Mouse (Mus musculus): ENCODE measurements at regions not wholly inside any gene's neighbourhood (a gene's known extent, or its start where the extent isn't known, plus 50 kb on each side); places are given as distances from the start of the nearest gene placed in this dataset.

DNA sequence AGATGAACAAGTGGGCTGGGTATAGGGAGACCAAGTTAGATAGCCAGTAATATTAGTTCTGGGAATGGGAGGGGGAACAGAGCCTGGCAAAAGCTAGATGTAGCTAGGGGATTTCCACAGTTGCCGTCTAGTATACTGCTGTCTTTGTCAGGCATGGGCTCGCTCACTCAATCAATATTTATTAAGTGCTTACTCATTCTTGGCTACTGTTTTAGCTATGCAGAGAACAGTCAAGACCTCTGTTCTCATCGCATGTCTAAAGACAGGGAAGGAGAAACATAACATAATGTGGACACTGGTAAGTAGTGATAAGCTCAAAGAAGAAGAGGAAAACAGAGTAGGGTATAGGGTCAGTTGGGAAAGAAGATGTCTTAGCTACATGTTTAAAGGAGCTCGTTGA lies 173.4 kb downstream of the Gm5426 start:
- no peak overlapping the region for H3K27ac ChIP-seq (replicated peaks)
- no peaks in the 10 kb centered on the region for H3K9me3 ChIP-seq (ENCODE audit: control insufficient read depth, low read length)
- ATAC-seq (ENCODE audit: low FRiP score, low TSS enrichment) (peak; percentile 81), DNase-seq (ENCODE audit: low spot score) (no peak)
- no peaks in the 10 kb centered on the region; the same call in 1 of the 2 replicates for H3K4me1 ChIP-seq (replicated peaks; ENCODE audit: control insufficient read depth, insufficient read depth)
- TF ChIP-seq EP300 (optimal IDR thresholded peaks at IDR 0.05) (no peak), CTCF (IDR thresholded peaks at IDR 0.05; ENCODE audit: low read depth) (no peak)
- H3K36me3 ChIP-seq (ENCODE audit: control insufficient read depth, insufficient read depth, low read length): no peaks in the 10 kb centered on the region
- no peak overlapping the region for H3K4me3 ChIP-seq (ENCODE audit: low read depth, low read length)
- 47% methylated on average over 4 of the region's 4 CpGs for WGBS
- no peak overlapping the region for H3K9ac ChIP-seq (ENCODE audit: low read length)
- no peaks in the 10 kb centered on the region for H3K27me3 ChIP-seq (ENCODE audit: control insufficient read depth, insufficient read depth, low read length)
- no peak overlapping the region for H3K4me2 ChIP-seq (replicated peaks; ENCODE audit: low read depth)

DNA sequence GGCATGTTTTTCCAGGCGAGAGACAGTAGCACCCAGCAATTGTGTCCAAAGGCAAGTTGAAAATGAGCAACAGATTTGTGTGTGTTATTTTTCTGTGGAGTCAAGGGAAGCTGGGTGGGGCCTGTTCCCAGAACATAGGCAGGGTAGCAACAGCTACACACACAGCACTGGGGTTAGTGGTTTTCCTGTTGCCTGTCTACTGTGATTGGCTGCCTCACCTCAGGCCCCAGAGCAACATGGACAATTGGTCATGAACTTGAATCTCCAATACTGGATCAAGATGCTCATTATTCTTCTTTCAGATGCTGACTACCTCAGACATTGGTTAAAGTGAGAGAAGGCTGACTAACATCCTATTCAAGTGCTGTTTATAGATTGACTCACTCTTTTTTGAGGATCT lies 188.9 kb downstream of the Gm5426 start:
- Histone ChIP-seq H3K27ac (replicated peaks) (no peak overlapping the region), H3K9ac (ENCODE audit: low read length) (no peak overlapping the region)
- WGBS: 94% methylated on average over 1 of the region's 1 CpGs

DNA sequence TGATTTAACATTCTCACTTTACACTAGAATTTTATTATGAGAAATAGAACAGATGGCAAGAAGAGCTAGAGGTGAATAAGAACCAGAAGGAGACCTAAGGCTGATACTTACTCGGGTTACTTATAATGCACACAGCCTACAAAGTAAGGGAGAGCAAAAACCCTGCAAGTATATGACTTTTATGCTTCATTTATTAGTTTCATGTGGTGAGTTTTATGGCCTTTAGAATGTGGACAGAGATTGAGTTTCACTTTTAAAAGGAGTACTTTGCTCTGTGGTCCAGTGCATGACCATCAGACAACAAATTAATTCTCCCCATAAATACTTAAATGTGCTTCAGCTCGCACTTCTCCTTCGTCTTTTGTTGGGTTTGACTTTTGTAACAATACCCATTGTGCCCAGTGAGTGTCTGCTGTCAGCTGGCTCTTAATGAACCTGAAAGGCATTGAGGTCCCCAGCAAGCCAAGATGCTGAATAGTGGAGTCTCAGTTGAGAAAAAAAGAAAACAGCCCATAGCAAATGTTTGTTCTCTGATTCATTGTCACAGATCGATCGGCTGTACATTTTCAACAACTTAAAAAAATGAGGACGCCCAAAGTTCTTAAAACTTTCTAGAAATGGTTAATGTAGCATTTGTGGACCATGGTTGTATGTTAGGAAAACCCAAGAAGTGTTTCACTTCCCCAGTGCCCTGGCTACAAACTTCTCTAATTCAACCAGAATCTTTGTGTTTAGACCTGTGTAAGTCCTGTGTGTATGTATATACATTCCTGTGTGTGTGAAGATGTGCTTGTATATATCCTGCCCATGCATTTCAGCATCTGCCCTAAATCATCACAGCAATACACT lies 194.5 kb downstream of the Gm5426 start:
- DNase-seq (ENCODE audit: low spot score): no peak
- H3K4me2 ChIP-seq (replicated peaks; ENCODE audit: low read depth): no peak overlapping the region

More for the DNA sequence above, 188.9 kb downstream of the Gm5426 start:
- no peaks in the 10 kb centered on the region for H3K36me3 ChIP-seq (ENCODE audit: control insufficient read depth, insufficient read depth, low read length)
- no peaks in the 10 kb centered on the region for H3K4me1 ChIP-seq (replicated peaks; ENCODE audit: control insufficient read depth, insufficient read depth)
- H3K27me3 ChIP-seq (ENCODE audit: control insufficient read depth, insufficient read depth, low read length): no peaks in the 10 kb centered on the region
- H3K4me2 ChIP-seq (replicated peaks; ENCODE audit: low read depth): no peak overlapping the region
- DNase-seq (ENCODE audit: low spot score) (no peak), ATAC-seq (ENCODE audit: low FRiP score, low TSS enrichment) (no peak)
- no peaks in the 10 kb centered on the region for H3K9me3 ChIP-seq (ENCODE audit: control insufficient read depth, low read length)
- TF ChIP-seq EP300 (optimal IDR thresholded peaks at IDR 0.05) (no peak), CTCF (IDR thresholded peaks at IDR 0.05; ENCODE audit: low read depth) (no peak)
- H3K4me3 ChIP-seq (ENCODE audit: low read depth, low read length): no peak overlapping the region

DNA sequence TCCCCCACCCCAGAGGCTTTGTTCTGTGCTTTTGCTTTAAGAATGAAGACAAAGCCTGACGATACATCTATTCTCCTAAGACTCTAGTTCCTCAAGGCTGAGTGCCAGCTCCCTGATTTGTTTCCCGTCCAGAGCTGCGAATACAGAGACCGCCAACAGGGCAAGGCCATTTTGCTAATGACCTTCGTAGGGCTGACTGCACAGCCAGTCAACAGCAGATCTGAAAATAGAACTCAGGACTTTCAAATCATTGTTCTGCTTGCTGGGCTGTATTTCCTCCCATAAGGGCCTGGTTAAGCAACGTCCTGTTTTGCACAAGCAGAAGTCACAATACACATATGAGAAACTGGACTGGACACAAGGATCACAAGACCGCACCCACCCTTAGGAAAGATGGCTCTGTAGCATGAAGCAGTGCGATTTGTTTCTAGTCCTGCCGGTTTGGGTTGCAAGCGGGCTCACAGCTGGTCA lies 196.4 kb downstream of the Gm5426 start:
- Histone ChIP-seq H3K9me3 (ENCODE audit: control insufficient read depth, low read length) (no peaks in the 10 kb centered on the region), H3K27ac (replicated peaks) (peak overlapping the region; percentile 31), H3K4me1 (replicated peaks; ENCODE audit: control insufficient read depth, insufficient read depth) (no peaks in the 10 kb centered on the region), H3K4me2 (replicated peaks; ENCODE audit: low read depth) (no peak overlapping the region), H3K4me3 (ENCODE audit: low read depth, low read length) (no peak overlapping the region), H3K27me3 (ENCODE audit: control insufficient read depth, insufficient read depth, low read length) (no peaks in the 10 kb centered on the region), H3K36me3 (ENCODE audit: control insufficient read depth, insufficient read depth, low read length) (no peaks in the 10 kb centered on the region), H3K9ac (ENCODE audit: low read length) (no peak overlapping the region)
- ATAC-seq (ENCODE audit: low FRiP score, low TSS enrichment) (peak; percentile 28; the same call in 1 of the 2 replicates), DNase-seq (ENCODE audit: low spot score) (no peak)
- 64% methylated on average over 10 of the region's 10 CpGs for WGBS
- TF ChIP-seq EP300 (optimal IDR thresholded peaks at IDR 0.05) (no peak), CTCF (IDR thresholded peaks at IDR 0.05; ENCODE audit: low read depth) (0 out of 2 replicates have a peak, but pooled peaks have one; percentile 1)

More for the DNA sequence above, 194.5 kb downstream of the Gm5426 start:
- ATAC-seq (ENCODE audit: low FRiP score, low TSS enrichment): no peak
- Histone ChIP-seq H3K36me3 (ENCODE audit: control insufficient read depth, insufficient read depth, low read length) (no peaks in the 10 kb centered on the region), H3K4me1 (replicated peaks; ENCODE audit: control insufficient read depth, insufficient read depth) (no peaks in the 10 kb centered on the region), H3K27me3 (ENCODE audit: control insufficient read depth, insufficient read depth, low read length) (no peaks in the 10 kb centered on the region), H3K27ac (replicated peaks) (no peak overlapping the region), H3K9me3 (ENCODE audit: control insufficient read depth, low read length) (no peaks in the 10 kb centered on the region), H3K4me3 (ENCODE audit: low read depth, low read length) (no peak overlapping the region), H3K9ac (ENCODE audit: low read length) (no peak overlapping the region)
- TF ChIP-seq CTCF (IDR thresholded peaks at IDR 0.05; ENCODE audit: low read depth): no peak
- TF ChIP-seq EP300 (optimal IDR thresholded peaks at IDR 0.05): no peak
- WGBS: 66% methylated on average over 6 of the region's 6 CpGs

DNA sequence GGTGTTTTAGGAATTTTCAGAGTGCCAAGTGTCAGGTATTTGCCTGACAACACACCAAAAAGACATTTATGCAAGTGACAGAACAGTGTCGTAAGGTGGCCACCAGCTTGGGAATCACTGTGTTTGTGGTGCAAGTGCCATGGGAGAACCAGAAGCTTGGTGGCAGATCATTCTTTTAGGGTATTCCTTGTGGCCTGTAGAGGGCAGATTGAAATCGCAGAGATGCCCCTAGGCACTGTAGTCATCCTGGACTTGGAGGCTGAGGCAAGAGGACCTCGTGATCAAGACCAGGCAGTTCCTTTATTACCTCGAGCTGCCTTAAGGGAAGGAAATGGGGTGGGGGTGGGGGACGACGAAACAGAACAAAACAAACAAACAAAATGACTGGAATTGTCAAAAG lies 196.8 kb downstream of the Gm5426 start:
- ATAC-seq (ENCODE audit: low FRiP score, low TSS enrichment) (no peak), DNase-seq (ENCODE audit: low spot score) (no peak)
- no peak overlapping the region for H3K4me2 ChIP-seq (replicated peaks; ENCODE audit: low read depth)
- H3K9ac ChIP-seq (ENCODE audit: low read length): no peak overlapping the region
- H3K4me1 ChIP-seq (replicated peaks; ENCODE audit: control insufficient read depth, insufficient read depth): no peaks in the 10 kb centered on the region
- no peaks in the 10 kb centered on the region for H3K36me3 ChIP-seq (ENCODE audit: control insufficient read depth, insufficient read depth, low read length)
- no peaks in the 10 kb centered on the region for H3K27me3 ChIP-seq (ENCODE audit: control insufficient read depth, insufficient read depth, low read length)
- H3K4me3 ChIP-seq (ENCODE audit: low read depth, low read length): no peak overlapping the region
- H3K9me3 ChIP-seq (ENCODE audit: control insufficient read depth, low read length): no peaks in the 10 kb centered on the region
- TF ChIP-seq CTCF (IDR thresholded peaks at IDR 0.05; ENCODE audit: low read depth) (peak; percentile 46), EP300 (optimal IDR thresholded peaks at IDR 0.05) (no peak)
- 65% methylated on average over 6 of the region's 6 CpGs for WGBS
- H3K27ac ChIP-seq (replicated peaks): 0 out of 2 replicates have a peak overlapping the region, but pooled peaks have one; percentile 4

DNA sequence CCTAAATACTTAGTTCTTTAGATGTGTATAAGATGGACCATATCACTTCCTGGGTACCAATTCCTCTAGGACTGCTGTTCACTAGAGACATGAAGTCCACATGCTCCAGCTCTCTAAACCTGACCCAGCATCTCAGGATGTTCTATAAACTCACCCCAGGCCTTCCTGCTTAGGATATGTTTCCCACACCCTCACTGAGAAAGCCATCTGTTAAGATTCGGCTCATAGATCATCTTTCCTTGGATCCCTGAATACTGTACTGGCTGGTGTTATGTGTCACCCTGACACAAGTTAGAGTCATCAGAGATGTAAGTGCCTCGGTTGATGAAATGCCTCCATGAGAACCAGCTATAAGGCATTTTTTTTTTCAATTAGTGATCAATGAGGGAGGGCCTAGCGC lies 199.9 kb downstream of the Gm5426 start:
- TF ChIP-seq CTCF (IDR thresholded peaks at IDR 0.05; ENCODE audit: low read depth): no peak
- TF ChIP-seq EP300 (optimal IDR thresholded peaks at IDR 0.05): no peak

More for the DNA sequence above, 199.9 kb downstream of the Gm5426 start:
- Histone ChIP-seq H3K4me1 (replicated peaks; ENCODE audit: control insufficient read depth, insufficient read depth) (no peaks in the 10 kb centered on the region), H3K36me3 (ENCODE audit: control insufficient read depth, insufficient read depth, low read length) (no peaks in the 10 kb centered on the region), H3K9me3 (ENCODE audit: control insufficient read depth, low read length) (no peaks in the 10 kb centered on the region), H3K4me3 (ENCODE audit: low read depth, low read length) (no peak overlapping the region), H3K27ac (replicated peaks) (no peak overlapping the region), H3K4me2 (replicated peaks; ENCODE audit: low read depth) (no peak overlapping the region), H3K27me3 (ENCODE audit: control insufficient read depth, insufficient read depth, low read length) (no peaks in the 10 kb centered on the region), H3K9ac (ENCODE audit: low read length) (no peak overlapping the region)
- no peak for ATAC-seq (ENCODE audit: low FRiP score, low TSS enrichment)
- no peak for DNase-seq (ENCODE audit: low spot score)
- 82% methylated on average over 3 of the region's 3 CpGs for WGBS

Data from stomach, postnatal 0 days (tissue).